Mouse (Mus musculus): ENCODE data around the gene Ephb1.

- no peak for TF ChIP-seq ZNF384 (IDR thresholded peaks at IDR 0.05; ENCODE audit: low read depth, low read length)
- TF ChIP-seq EP300 (IDR thresholded peaks at IDR 0.05; ENCODE audit: low read length), result no peak
- TF ChIP-seq CTCF (conservative IDR thresholded peaks at IDR 0.05 in 1 of 2, IDR thresholded peaks at IDR 0.05 in 1 of 2; ENCODE audit: low read depth in 2 of 2, low read length in 2 of 2), result no peak
- no peak for TF ChIP-seq HCFC1 (IDR thresholded peaks at IDR 0.05; ENCODE audit: low read depth, low read length)
- no peak for TF ChIP-seq MAZ (IDR thresholded peaks at IDR 0.05; ENCODE audit: low read depth, low read length)
- no peak for TF ChIP-seq JUND (conservative IDR thresholded peaks at IDR 0.05; ENCODE audit: low read depth, low read length)
- TF ChIP-seq POLR2A (IDR thresholded peaks at IDR 0.05; ENCODE audit: low read depth, low read length), result no peak
- no peak for TF ChIP-seq RAD21 (IDR thresholded peaks at IDR 0.05; ENCODE audit: low read depth, low read length)
- no peak for TF ChIP-seq TCF12 (IDR thresholded peaks at IDR 0.05; ENCODE audit: low read depth, low read length)
- no peak for TF ChIP-seq GABPA (IDR thresholded peaks at IDR 0.05; ENCODE audit: insufficient replicate concordance, low read depth, low read length)
- TF ChIP-seq USF1 (IDR thresholded peaks at IDR 0.05; ENCODE audit: low read depth, low read length), result no peak
- TF ChIP-seq MYC (IDR thresholded peaks at IDR 0.05; ENCODE audit: low read depth, low read length), result no peak
- TF ChIP-seq USF2 (conservative IDR thresholded peaks at IDR 0.05; ENCODE audit: low read depth, low read length), result no peak
These were observed 18.8 kb downstream of the Ephb1 start for GRCm38 (mm10) chr9:102335571-102336282.

All from CH12.LX (cell line).